Mouse (Mus musculus) cortical plate, adult 2 months (tissue): ENCODE data around the gene Abcg5.

ENCODE experiments used
- CTCF ChIP-seq: fragments of 200-500 bp; IDR thresholded peaks from 2 replicates; pipeline ENCODE4 v1.5.1; 2011; ENCODE audit warnings: mild to moderate bottlenecking, control low read depth, low read length; ENCODE audit not compliant: insufficient read depth; ENCODE audit errors: extremely low read depth
- POLR2A ChIP-seq: fragments of 200-500 bp; IDR thresholded peaks from 2 replicates; pipeline ENCODE4 v1.6.1; 2011; ENCODE audit warnings: mild to moderate bottlenecking, low read length, control low read depth; ENCODE audit not compliant: insufficient read depth; ENCODE audit errors: extremely low read depth

DNA sequence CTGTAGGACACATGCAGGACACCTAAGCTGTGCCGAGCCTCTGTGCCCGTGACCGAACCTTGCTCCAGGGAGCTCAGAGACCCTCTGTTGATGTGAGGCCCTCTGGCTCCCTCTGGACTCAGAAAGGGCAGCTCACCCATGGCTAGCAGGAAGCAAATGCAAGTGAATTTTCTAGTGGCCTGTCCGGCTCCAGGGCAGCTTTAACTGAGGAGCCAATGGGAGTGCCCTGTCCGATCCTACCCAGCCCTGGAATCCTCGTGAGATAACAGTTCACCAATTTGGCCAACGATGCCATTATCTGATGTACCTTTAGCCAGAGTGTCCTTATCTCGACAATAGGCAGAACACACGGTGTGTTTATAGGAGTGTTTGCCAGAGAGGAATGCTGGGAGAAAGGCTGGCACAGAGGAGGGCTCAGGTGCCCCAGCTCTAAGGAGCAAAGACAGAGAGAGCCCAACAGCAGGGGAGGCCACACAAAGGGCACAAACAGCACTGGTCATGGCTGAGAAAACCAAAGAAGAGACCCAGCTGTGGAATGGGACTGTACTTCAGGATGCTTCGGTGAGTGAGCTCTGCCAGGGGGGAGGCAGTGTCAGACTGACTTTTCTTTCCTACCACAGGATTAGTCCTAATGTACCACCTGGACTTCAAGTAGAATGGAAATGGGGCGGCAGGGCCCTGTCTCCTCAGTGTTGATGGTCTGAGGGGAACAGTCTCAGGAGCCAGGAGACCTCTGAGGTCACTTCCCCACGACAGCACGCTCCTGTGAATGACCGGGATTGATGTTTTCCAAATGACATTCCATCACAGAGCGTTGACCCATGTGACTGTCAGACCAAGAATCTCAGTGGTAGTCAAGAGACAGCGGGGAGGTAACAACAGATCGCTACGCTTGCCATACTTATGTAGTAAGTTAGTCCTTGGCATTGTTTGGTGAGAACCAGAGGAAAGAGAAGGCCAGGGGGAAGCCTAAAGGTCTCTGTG is at the start of gene Abcg5:
- TF ChIP-seq POLR2A (no peak), CTCF (no peak)
